Mouse (Mus musculus) heart, postnatal 0 days (tissue): ENCODE data around the gene Ago4. TPM values are rescaled to one million over a fixed set of nuclear protein-coding genes. Genes with fewer than 3 reads are reported as not detected.

ENCODE experiments used
- ATAC-seq: fragments of 200-750 bp; cut with Nextera tagmentation; 2 replicates; pipeline ENCODE4 v1.8.0; 2017; ENCODE audit warnings: low read depth, moderate number of reproducible peaks, moderate library complexity; ENCODE audit not compliant: insufficient read depth
- DNase-seq: peaks from one replicate; pipeline ENCODE4 v3.0.0-alpha.2; 2016; ENCODE audit warnings: low spot score
- H3K27ac ChIP-seq: fragments of 300-500 bp; sonication (generic); 2 replicates; pipeline ENCODE4 v1.5.1; 2014; ENCODE audit warnings: low read depth, mild to moderate bottlenecking
- H3K27me3 ChIP-seq: fragments of 300-500 bp; sonication (generic); 2 replicates; pipeline ENCODE4 v1.6.1; 2014; ENCODE audit warnings: low read length, mixed read lengths; ENCODE audit not compliant: control insufficient read depth, insufficient read depth
- H3K36me3 ChIP-seq: fragments of 300-500 bp; sonication (generic); replicated peaks from 2 replicates; pipeline ENCODE4 v1.6.1; 2014; ENCODE audit warnings: low read length, mixed read lengths; ENCODE audit not compliant: control insufficient read depth, insufficient read depth
- H3K4me1 ChIP-seq: fragments of 300-500 bp; sonication (generic); 2 replicates; pipeline ENCODE4 v1.6.1; 2014; ENCODE audit warnings: antibody characterized with exemption; ENCODE audit not compliant: control insufficient read depth, insufficient read depth
- H3K4me2 ChIP-seq: fragments of 300-500 bp; sonication (generic); 2 replicates; pipeline ENCODE4 v1.6.1; 2014; ENCODE audit warnings: low read depth, mild to moderate bottlenecking, low read length, moderate library complexity
- H3K4me3 ChIP-seq: fragments of 300-500 bp; sonication (generic); 2 replicates; pipeline ENCODE4 v1.5.1; 2014; ENCODE audit warnings: low read depth, low read length
- H3K9ac ChIP-seq: fragments of 300-500 bp; sonication (generic); replicated peaks from 2 replicates; pipeline ENCODE4 v1.6.1; 2014; ENCODE audit warnings: low read depth, low read length, mixed read lengths
- H3K9me3 ChIP-seq: fragments of 300-500 bp; sonication (generic); replicated peaks from 2 replicates; pipeline ENCODE4 v1.6.1; 2016; ENCODE audit warnings: low read length; ENCODE audit not compliant: control insufficient read depth
- CTCF ChIP-seq: IDR thresholded peaks from 2 replicates; pipeline ENCODE4 v1.5.1; 2016; ENCODE audit warnings: antibody characterized with exemption, control low read depth, low read depth
- EP300 ChIP-seq: IDR thresholded peaks from 2 replicates; pipeline ENCODE4 v1.6.1; 2016; ENCODE audit warnings: antibody characterized with exemption, low read depth
- WGBS: fragments of 180-500 bp; shearing (Covaris S2); extraction: QIAGEN DNeasy Blood & Tissue Kit; methylation state at CpG from one replicate; pipeline ENCODE4 v1.1.7; 2014; 5-methylcytosine and 5-hydroxymethylcytosine counted together
- polyA plus RNA-seq: library from polyadenylated mRNA; unstranded; fragments of >200 nt; fragmentation: Nextera tagmentation; extraction: Ambion mirVana; gene quantifications from 2 replicates; pipeline ENCODE4 v1.2.1, GENCODE M21; 2015
- total RNA-seq: library from RNA; depleted of rRNA; stranded (reverse); fragments of >200 nt; gene quantifications from 2 replicates; pipeline ENCODE4 v1.2.3, GENCODE M21; 2014; ENCODE audit warnings: low replicate concordance

Ago4 gene
- total and polyA plus RNA-seq, 2 experiments from 2014 or later, result 0.92 to 1.5 TPM

DNA sequence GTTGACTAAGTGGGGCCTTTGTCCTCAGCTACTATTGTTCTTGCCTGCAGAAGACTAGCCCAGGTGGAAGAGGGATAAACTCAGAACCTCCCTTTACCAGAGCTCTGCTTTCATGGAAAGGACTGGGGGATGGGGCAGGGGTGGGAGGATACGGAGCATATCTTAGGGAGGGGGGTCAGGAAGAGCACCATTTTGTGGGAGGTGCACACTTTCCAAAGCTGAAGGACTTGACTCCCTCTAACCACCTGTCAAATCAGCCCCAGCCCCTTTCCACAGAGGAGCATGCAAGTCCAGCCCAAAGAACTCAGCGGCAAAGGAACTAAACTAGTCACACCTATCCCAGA lies 68.4 kb downstream of the Ago4 start:
- no peak overlapping the region for H3K4me2 ChIP-seq
- peaks cover under 1% of the 10 kb centered on the region; the same call in 1 of the 2 replicates for H3K36me3 ChIP-seq
- H3K27ac ChIP-seq, result no peak overlapping the region
- ATAC-seq (no peak), DNase-seq (no peak)
- H3K27me3 ChIP-seq, result no peaks in the 10 kb centered on the region
- no peak overlapping the region for H3K9ac ChIP-seq
- no peak for TF ChIP-seq EP300
- TF ChIP-seq CTCF, result no peak
- peaks cover 12% of the 10 kb centered on the region; the same call in 1 of the 2 replicates for H3K4me1 ChIP-seq
- no peaks in the 10 kb centered on the region for H3K9me3 ChIP-seq
- H3K4me3 ChIP-seq, result no peak overlapping the region
- 50% methylated on average over 2 of the region's 2 CpGs for WGBS

DNA sequence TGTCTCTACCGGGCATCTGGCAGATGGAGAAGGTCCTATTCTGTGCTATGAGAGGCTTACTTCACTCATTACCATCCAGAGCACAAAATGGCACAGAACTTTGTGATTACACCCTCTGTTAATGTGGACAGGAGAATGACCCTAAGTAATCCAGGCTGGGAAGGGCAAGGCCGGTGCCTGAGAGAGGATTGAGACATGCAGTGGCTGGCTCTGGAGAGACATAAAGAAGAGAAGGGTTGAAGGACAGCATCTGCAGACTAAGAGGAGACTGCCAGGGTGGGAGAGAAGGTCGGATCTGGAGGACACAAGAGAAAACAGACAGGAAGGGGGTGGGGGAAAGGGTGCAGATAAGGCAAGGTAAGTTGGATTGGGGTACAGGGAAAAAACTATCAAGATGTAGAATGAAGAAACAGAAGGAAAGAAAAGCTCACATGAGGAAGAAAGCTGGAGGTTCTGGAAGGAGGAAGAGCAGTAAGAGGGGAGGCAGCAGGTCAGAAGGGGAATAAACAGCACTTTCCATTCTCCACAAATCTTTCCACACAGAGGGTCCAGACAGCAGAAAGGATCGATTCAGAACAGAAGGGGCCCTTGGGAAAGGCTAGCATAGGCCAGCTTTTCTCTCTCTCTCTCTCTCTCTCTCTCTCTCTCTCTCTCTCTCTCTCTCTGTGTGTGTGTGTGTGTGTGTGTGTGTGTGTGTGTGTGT lies 68.9 kb downstream of the Ago4 start:
- Histone ChIP-seq H3K27me3 (no peaks in the 10 kb centered on the region), H3K36me3 (peaks cover 5% of the 10 kb centered on the region; the same call in 1 of the 2 replicates), H3K4me2 (no peak overlapping the region), H3K9ac (no peak overlapping the region), H3K27ac (no peak overlapping the region), H3K4me1 (peaks cover 12% of the 10 kb centered on the region; the same call in 1 of the 2 replicates), H3K9me3 (no peaks in the 10 kb centered on the region), H3K4me3 (no peak overlapping the region)
- no peak for DNase-seq
- WGBS, result 36% methylated on average over 4 of the region's 4 CpGs
- TF ChIP-seq CTCF (no peak), EP300 (no peak)
- no peak for ATAC-seq

DNA sequence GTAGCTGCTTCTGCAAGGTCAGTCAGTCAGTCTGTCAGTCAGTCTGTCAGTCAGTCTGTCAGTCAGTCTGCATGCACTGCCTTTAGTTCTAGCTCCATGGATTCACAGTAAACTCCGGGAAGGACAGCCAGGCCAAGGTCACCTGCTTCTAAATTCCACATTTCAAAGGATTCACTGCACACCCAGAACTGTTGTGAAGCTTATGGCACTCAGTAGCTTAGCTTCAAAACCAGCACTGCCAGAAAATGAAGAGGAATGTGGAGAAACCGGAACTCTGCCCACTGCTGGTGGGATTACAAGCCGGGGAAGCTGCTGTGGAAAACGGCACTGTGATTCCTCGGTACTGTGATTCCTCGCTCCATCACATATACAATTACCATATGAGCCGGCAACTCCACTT lies 77.8 kb downstream of the Ago4 start:
- DNase-seq (no peak), ATAC-seq (no peak)
- WGBS, result 84% methylated on average over 7 of the region's 7 CpGs
- H3K27me3 ChIP-seq, result no peaks in the 10 kb centered on the region
- H3K27ac ChIP-seq, result no peak overlapping the region
- H3K4me2 ChIP-seq, result no peak overlapping the region
- no peak overlapping the region for H3K4me3 ChIP-seq
- H3K9me3 ChIP-seq, result no peaks in the 10 kb centered on the region
- TF ChIP-seq EP300 (no peak), CTCF (no peak)
- no peak overlapping the region for H3K9ac ChIP-seq
- no peaks in the 10 kb centered on the region for H3K4me1 ChIP-seq
- peaks cover 79% of the 10 kb centered on the region for H3K36me3 ChIP-seq

DNA sequence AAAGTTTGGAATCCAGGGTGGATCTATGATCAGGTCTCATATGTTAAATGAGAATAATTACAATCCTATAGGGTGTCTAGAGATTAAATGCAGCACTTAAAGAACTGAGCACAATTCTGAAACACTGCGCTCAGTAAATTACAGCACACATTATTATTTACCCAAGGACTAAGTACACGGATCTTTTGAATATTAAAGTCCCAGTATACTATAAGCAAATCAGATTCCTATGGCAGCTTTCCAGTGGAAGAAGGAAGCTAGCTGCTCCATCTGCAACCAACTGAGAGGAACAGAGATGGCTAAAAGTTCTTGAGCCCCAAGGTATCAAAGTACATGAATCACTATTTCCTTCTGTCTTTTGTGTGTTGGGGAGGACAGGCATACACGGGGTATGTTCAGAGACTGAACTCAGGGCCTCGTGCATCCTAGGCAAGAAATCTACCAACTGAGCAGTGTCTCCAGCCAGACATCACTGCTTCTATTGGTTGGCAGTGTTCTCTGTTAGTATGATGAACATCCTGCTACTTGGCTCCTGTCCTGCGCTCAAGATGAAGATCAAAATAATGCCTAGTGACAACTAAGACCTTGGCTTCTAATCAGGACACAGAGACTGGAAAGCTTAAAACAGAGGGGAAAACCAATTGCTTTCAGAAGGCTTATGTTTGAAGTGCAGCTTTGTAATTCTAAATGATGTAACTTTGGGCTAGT lies 78.6 kb downstream of the Ago4 start:
- Histone ChIP-seq H3K4me3 (no peak overlapping the region), H3K4me2 (no peak overlapping the region), H3K27me3 (no peaks in the 10 kb centered on the region), H3K36me3 (peaks cover 79% of the 10 kb centered on the region), H3K27ac (no peak overlapping the region), H3K9ac (no peak overlapping the region), H3K4me1 (no peaks in the 10 kb centered on the region), H3K9me3 (no peaks in the 10 kb centered on the region)
- ATAC-seq (no peak), DNase-seq (no peak)
- WGBS, result 93% methylated on average over 5 of the region's 5 CpGs
- TF ChIP-seq EP300 (no peak), CTCF (no peak)

DNA sequence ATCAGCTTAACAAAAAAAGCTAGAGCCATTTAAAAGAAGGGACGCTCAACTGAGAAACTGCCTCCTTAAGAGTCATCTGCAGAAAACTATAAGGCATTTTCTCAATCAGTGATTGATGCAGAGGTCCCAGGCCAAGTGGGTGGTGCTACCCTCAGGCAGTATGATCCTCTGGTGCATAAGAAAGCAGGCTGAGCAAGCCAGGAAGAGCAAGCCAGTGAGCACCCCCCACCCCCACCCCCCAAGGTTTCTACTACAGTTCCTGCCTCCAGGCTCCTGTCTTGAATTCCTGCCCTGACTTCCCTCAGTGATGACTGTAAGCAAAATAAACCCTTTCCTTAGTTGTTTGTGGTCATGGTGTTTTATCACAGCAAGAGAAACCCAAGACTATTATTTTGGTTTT lies 83.0 kb downstream of the Ago4 start:
- no peaks in the 10 kb centered on the region for H3K4me1 ChIP-seq
- H3K36me3 ChIP-seq, result peaks cover 64% of the 10 kb centered on the region
- no peaks in the 10 kb centered on the region for H3K27me3 ChIP-seq
- no peak overlapping the region for H3K4me3 ChIP-seq
- no peaks in the 10 kb centered on the region for H3K9me3 ChIP-seq
- no peak for DNase-seq
- no peak overlapping the region for H3K4me2 ChIP-seq
- TF ChIP-seq CTCF (no peak), EP300 (no peak)
- ATAC-seq, result no peak
- no peak overlapping the region for H3K9ac ChIP-seq
- no peak overlapping the region for H3K27ac ChIP-seq
- WGBS, result 96% methylated on average over 1 of the region's 1 CpGs

DNA sequence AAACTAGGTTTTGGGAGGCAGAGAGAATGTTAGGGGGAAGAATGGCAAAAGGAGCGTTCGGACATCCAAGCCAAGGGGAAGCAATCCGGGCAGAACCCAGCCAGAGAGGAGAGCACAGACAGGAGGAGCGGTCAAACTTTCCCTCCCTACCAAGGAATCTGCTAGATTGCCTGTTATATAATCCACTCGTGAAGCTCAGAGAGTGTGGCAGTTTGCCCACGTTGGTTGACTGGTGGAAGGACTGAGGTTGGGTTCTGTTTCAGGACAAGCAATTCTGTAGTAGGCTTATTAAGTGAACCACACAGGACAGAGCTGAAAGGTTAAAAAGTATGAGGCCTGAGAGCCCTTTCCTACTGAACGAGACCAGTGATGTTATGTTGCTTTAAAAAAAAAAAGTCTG lies 86.1 kb downstream of the Ago4 start:
- Histone ChIP-seq H3K36me3 (peaks cover 49% of the 10 kb centered on the region), H3K27me3 (no peaks in the 10 kb centered on the region), H3K9me3 (no peaks in the 10 kb centered on the region), H3K27ac (no peak overlapping the region), H3K4me2 (no peak overlapping the region), H3K9ac (no peak overlapping the region), H3K4me3 (no peak overlapping the region), H3K4me1 (peaks cover 4% of the 10 kb centered on the region; the same call in 1 of the 2 replicates)
- ATAC-seq (no peak), DNase-seq (no peak)
- TF ChIP-seq CTCF (no peak), EP300 (no peak)
- WGBS, result 70% methylated on average over 7 of the region's 7 CpGs
